Mouse (Mus musculus) T-helper 1 cell (primary cell): ENCODE data around the gene Mamdc2.

ENCODE experiments used
- in situ Hi-C: fragments of 300-600 bp; cut with MboI, MseI; formaldehyde crosslinking; loops from one replicate; pipeline ENCODE4 v1.15.1; 2025; ENCODE audit warnings: high pct_unique_total_duplicates

Mamdc2 gene

GRCm38 (mm10) chr19:23281911-23282660, 166.2 kb downstream of the Mamdc2 start:
- in situ Hi-C loops = no loop called here

DNA sequence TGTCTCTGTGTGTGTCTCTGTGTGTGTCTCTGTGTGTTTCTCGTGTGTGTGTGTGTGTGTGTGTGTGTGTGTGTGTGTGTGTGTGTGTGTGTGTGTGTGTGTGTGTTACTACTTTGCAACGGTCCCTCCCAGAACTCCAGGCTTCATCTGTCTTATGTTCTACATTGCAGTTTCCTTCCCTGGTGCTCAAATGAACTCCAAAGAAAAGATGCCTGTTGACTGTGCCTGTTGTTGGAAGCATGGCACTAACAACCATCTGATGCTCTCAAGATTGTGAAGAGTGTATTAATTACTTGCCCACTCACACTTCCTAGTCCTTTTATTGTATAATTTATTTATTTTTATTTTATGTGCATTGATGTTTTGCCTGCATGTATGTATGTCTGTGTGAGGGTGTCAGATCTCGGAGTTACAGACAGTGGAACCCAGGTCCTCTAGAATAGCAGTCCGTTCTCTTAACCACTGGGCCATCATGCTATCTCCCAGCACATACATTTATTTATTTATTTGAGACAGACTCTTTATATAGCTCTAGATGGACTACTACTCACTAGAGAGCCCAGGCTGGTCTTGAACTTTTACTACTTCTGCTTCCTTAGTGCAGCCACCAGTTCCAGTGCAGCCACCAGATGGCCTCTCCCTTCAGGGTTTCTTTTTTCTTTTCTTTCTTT, 174.1 kb downstream of the Mamdc2 start:
- in situ Hi-C loops = no loop called here

DNA sequence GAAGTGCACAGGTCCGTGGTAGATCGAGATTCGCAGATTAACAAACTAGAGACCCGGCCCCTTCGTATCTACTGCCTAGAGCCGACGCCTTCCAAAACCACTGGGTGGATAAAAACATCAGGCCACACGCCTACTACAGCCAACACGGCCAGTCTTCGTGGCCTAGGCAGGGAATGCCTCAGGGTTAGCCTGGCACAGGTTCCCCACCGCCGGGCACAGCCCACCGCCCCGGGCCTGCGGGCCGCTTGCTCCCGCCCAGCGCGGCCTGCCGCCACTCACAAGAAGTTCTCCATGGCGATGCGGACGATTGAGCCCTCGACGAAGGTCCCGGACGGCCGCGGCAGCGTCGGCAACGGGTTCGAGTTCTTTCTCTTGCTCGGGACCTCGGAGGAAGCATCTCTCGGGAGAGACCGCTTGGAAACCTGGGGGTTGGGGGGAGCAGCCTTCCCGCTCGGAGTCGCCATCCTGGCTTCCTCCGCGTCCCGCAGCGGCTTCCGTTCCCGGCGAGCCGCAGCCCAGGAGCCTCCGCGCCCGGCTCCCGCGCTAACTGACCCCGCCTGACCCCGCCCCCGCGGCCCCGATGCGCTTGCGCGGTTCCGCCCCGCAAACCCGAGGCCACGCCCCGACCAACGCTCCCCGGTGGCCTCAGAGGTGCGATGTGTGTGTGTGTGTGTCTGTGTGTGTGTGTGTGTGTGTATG, 174.7 kb downstream of the Mamdc2 start, which contains the start of gene Smc5:
Gene Smc5, minus strand, starts transcription at position 543 of the 699 bp plus-strand sequence.
- in situ Hi-C loops = no loop called here

DNA sequence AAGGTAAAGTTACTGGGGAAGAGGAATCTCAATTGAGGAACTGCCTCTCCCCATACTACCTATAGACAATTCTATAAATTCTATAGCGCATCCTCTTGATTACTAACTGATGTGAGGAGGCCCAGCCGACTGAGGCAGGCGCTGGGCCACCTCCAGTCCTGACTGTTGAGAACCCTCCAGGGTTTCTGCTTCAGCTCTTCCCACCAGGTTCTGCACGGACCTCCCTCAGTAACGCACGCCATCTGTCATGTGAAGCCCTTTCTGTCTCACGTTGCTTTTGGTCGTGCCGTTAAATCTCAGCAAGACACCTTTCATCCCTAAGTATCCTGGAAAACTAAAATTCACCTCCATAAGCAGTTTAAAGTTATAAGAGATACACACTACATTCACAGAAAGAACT, 191.5 kb downstream of the Mamdc2 start:
- in situ Hi-C loops = no loop called here
